Mouse (Mus musculus): Measurements from ENCODE around the gene Gm5485. TPM values are rescaled to one million over a fixed set of nuclear protein-coding genes. Genes with fewer than 3 reads are reported as not detected.

Gene Gm5485
- polyA plus RNA-seq, 1 experiment from 2014 or later, result not detected

DNA sequence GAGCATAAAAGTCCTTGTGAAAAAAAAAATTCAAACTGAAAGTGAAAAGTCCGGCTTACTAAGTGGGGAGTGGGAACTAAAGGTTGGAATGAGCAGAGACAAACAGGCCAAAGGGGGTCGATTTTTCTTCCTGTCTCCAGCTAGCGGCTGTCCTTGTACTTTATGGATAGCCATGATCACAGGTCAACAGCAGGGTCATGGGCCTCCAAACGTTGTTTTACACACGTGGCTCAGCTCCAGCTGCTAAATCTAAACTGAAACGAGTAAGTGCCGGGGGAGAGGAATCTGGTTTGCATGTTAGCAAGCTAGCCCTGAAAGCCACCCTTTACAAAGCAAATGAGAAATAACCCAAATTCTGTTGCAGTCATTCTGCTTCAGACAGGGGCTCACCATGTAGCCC, 2.6 kb downstream of the Gm5485 start:
- no peak for ATAC-seq (ENCODE audit: low read depth)

DNA sequence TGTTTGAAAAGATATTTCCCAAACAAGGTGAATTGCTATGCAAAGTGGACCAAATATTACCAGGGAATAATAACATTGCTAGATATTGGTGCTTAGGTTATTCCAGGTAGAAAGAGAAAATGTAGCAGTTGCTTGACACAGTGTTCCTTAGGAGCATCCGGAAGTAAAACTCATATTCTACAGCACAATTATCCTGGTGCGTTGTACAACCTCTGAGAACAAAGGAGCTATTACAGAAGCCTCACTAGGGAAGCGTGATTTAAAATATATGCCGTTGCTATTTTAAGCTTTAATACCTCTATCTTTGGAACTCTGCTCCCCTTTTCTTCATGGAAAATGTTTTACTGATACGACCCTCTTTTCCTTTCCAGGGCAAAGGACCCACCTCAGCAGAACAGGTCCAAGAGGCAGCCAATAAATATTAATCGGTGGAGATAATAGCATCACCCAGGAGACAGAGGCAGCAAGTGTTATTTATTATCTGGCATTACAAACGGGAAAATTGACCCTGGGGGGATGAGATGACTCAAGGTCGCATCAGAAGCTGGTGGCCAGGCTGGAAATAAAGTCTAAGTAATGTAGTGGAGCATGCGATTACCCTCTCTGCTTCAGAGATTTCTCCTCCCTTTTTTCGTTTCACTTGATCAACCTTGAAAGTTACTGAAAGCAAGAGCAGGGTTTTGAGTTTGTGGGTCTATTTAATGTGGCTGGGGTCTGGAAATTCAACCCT, 6.4 kb downstream of the Gm5485 start:
- H3K9me3 ChIP-seq, result no peaks in the 10 kb centered on the region
- ATAC-seq (ENCODE audit: low read depth), result peak; percentile 50; the same call in 1 of the 2 replicates
- H3K27ac ChIP-seq (replicated peaks), result no peak overlapping the region
- WGBS, result 45% methylated on average over 10 of the region's 10 CpGs
- no peaks in the 10 kb centered on the region for H3K36me3 ChIP-seq
- H3K4me3 ChIP-seq, result no peak overlapping the region
- no peaks in the 10 kb centered on the region for H3K27me3 ChIP-seq
- peaks cover 5% of the 10 kb centered on the region; the same call in 1 of the 2 replicates for H3K4me1 ChIP-seq (replicated peaks)
- H3K9ac ChIP-seq, result no peak overlapping the region
- H3K4me2 ChIP-seq, result no peak overlapping the region

More for the DNA sequence above, 2.6 kb downstream of the Gm5485 start:
- no peaks in the 10 kb centered on the region for H3K27me3 ChIP-seq
- H3K4me3 ChIP-seq, result no peak overlapping the region
- no peak overlapping the region for H3K4me2 ChIP-seq
- H3K9me3 ChIP-seq, result no peaks in the 10 kb centered on the region
- H3K36me3 ChIP-seq, result no peaks in the 10 kb centered on the region
- no peak overlapping the region for H3K9ac ChIP-seq
- no peak overlapping the region for H3K27ac ChIP-seq (replicated peaks)
- H3K4me1 ChIP-seq (replicated peaks), result peaks cover 5% of the 10 kb centered on the region; the same call in 1 of the 2 replicates
- WGBS, result 62% methylated on average over 7 of the region's 7 CpGs

DNA sequence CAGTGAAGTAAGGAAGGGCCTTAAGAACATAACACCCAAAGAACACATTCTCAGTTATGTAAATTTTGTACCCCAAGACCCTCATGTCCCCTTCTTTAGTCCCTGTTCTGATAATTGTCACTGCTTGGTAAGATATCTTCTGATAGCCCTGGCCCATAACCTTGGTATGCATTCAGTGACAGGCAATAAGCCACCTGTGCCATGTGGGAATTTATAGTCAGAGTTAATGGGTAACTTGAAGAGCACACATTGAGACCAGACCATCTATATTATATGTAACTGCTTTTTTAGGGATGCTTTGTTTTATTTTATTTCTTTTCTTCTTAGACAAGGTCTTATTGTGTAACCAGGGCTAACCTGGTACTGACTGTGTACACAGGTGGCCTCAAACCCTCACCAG, 8.2 kb downstream of the Gm5485 start:
- Histone ChIP-seq H3K27ac (replicated peaks) (no peak overlapping the region), H3K36me3 (no peaks in the 10 kb centered on the region), H3K27me3 (no peaks in the 10 kb centered on the region), H3K4me2 (no peak overlapping the region), H3K4me3 (no peak overlapping the region), H3K9ac (no peak overlapping the region), H3K4me1 (replicated peaks) (peaks cover 5% of the 10 kb centered on the region; the same call in 1 of the 2 replicates), H3K9me3 (no peaks in the 10 kb centered on the region)
- ATAC-seq (ENCODE audit: low read depth), result no peak

DNA sequence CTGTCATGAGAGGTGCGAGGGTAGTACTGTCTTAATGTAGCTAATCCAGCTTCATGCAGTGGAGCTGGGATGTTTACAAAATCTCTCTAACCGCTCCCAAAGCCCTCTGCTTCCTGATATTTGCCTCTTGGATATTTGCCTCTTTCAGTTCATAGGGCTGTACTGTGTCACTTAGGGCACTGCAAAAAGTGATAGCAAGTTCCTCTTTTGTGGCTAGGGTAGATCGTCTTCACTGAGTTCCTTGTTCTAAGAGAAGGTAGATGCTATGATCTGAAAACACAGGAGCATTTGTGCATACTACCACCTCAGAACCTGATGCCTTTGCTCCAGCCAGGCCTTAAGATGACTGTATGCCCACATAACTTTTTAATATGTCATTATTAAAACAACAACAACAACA, 8.8 kb downstream of the Gm5485 start:
- Histone ChIP-seq H3K36me3 (no peaks in the 10 kb centered on the region), H3K27ac (replicated peaks) (no peak overlapping the region), H3K9ac (no peak overlapping the region), H3K27me3 (no peaks in the 10 kb centered on the region), H3K4me2 (no peak overlapping the region), H3K9me3 (no peaks in the 10 kb centered on the region), H3K4me1 (replicated peaks) (peaks cover 5% of the 10 kb centered on the region; the same call in 1 of the 2 replicates), H3K4me3 (no peak overlapping the region)
- ATAC-seq (ENCODE audit: low read depth), result no peak
- 92% methylated on average over 3 of the region's 3 CpGs for WGBS

DNA sequence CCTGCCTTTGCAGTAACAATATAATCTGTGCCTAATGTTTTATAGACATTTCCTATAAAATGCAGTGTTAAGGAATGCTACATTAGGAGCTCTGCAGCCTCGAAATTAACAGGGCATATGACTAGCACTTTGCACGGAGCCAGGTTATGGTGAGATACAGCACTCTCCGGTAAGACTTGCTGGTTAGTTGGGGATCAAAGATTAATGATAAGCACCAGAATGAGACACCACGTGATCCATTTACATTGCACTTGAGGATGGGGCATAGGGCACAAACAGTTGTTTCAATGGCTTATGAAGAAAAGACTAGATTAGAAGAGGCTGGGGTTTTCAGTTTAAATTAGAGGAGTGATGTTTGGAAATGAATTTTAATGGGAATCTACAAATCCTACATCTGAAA, 9.3 kb downstream of the Gm5485 start:
- Histone ChIP-seq H3K9me3 (no peaks in the 10 kb centered on the region), H3K4me3 (no peak overlapping the region), H3K36me3 (no peaks in the 10 kb centered on the region), H3K4me2 (no peak overlapping the region), H3K27ac (replicated peaks) (no peak overlapping the region), H3K9ac (no peak overlapping the region), H3K27me3 (no peaks in the 10 kb centered on the region), H3K4me1 (replicated peaks) (peaks cover 5% of the 10 kb centered on the region; the same call in 1 of the 2 replicates)
- no peak for ATAC-seq (ENCODE audit: low read depth)
- 77% methylated on average over 4 of the region's 4 CpGs for WGBS

DNA sequence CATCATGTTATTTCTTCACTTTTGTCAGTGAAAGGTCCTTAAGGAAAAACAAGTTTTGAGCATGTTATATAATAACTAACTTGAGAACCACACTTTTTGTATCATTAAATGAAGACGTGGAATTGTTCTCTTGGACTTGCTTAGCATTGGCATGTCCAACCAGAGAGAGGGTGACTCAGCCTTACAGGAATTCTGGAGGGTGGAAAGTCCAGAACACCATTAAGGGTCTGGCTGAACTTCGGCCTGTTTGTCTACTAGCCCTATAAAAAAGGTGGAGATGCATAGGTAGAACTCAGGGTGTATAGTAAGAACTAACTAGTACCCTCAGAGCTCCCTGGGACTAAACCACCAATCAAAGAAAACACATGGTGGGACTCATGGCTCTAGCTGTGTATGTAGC, 16.9 kb downstream of the Gm5485 start:
- Histone ChIP-seq H3K9ac (no peak overlapping the region), H3K9me3 (no peaks in the 10 kb centered on the region), H3K36me3 (no peaks in the 10 kb centered on the region), H3K4me2 (no peak overlapping the region), H3K27ac (replicated peaks) (no peak overlapping the region), H3K4me1 (replicated peaks) (no peaks in the 10 kb centered on the region), H3K4me3 (no peak overlapping the region), H3K27me3 (no peaks in the 10 kb centered on the region)
- WGBS, result 88% methylated on average over 2 of the region's 2 CpGs
- ATAC-seq (ENCODE audit: low read depth), result no peak

DNA sequence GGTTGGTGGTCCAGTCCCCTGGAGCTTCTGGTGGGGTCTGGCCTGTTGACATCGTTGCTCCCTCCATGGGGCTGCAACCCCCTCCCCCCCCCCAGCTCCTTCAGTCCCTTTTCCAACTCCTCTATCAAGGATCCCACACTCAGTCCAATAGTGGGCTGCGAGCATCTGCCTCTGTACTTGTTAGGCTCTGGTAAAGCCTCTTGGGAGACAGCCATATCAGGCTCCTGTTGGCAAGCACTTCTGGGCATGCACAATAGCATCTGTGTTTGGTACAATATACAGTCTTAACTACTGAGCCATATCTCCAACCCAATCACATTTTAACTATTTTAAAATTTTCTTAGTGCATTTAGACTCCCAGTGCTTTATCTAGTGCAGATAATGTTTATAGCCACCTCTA, 25.2 kb downstream of the Gm5485 start:
- Histone ChIP-seq H3K4me3 (no peak overlapping the region), H3K27me3 (no peaks in the 10 kb centered on the region), H3K4me1 (replicated peaks) (no peaks in the 10 kb centered on the region), H3K9ac (no peak overlapping the region), H3K27ac (replicated peaks) (no peak overlapping the region), H3K4me2 (no peak overlapping the region), H3K9me3 (no peaks in the 10 kb centered on the region), H3K36me3 (no peaks in the 10 kb centered on the region)
- ATAC-seq (ENCODE audit: low read depth), result no peak
- WGBS, result 80% methylated on average over 2 of the region's 2 CpGs

DNA sequence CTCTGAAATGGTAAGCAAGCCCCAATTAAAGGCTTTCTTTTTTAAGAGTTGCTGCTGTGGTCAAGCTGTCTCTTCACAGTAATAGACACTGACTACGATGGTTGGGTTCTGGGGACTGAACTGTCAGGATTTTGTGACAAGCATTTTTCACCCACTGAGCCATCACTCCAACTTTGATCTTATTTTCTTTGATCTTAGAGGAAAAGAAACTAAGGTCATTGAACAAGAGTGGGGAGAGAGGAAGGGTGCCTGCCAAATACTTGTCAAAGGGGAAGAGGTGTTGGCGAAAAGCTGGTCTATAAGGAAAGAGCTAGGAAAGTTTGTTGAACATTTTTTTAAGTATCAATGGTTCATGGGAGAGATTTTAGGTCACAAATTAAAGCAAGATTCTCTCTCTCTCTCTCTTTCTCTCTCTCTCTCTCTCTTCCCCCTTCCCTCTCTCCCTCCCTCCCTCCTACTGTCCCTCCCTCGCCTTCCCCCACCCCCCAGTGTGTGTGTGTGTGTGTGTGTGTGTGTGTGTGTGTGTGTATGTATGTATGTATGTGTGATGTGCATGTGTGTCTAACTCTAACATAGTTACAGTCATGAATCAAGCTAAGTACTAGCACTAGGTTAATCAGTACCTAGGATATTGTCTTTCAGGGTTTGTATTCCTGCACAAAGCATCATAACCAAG, 28.5 kb downstream of the Gm5485 start:
- Histone ChIP-seq H3K27me3 (no peaks in the 10 kb centered on the region), H3K4me2 (no peak overlapping the region), H3K4me3 (no peak overlapping the region), H3K27ac (replicated peaks) (no peak overlapping the region), H3K36me3 (no peaks in the 10 kb centered on the region), H3K4me1 (replicated peaks) (no peaks in the 10 kb centered on the region), H3K9ac (no peak overlapping the region), H3K9me3 (no peaks in the 10 kb centered on the region)
- no peak for ATAC-seq (ENCODE audit: low read depth)
- WGBS, result 82% methylated on average over 3 of the region's 3 CpGs

DNA sequence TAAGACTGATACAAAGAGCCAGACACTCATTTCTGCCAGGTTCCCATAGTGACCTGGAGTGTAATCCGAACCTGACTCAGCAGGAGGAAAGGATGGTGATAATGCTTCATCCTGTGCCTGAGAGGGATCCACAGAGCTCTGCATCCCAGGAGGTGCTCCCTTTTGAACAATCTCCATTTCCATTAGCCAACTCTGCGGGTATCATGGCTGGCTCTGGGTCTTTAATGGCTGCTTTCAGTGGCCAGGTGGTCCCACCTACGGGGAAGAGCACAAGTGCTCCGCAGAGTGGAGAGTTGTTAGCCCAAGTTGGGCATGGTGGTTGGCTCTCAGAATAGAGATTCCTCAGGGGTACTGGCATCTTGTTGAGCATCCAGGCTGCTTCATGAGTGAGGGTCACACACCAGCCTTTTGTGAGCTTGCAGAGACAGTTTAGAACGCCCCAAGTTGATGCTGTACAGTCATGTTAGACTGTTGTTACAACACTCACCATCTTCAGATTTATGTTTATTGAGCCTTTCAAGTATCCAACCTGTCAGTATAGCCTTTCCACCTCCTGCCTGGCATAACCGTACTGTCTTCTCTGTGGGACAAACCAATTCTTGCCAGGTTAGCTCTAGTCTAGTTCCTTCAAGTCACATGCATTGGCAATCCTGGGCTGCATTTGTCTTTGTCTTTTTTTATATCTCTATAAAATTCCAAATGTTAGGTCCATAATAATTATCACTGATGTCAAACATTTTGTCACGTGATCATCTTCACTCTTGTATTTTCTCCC, 38.3 kb downstream of the Gm5485 start:
- 83% methylated on average over 7 of the region's 7 CpGs for WGBS
- no peak for ATAC-seq (ENCODE audit: low read depth)
- H3K9me3 ChIP-seq, result no peaks in the 10 kb centered on the region
- no peaks in the 10 kb centered on the region for H3K4me1 ChIP-seq (replicated peaks)
- H3K27me3 ChIP-seq, result no peaks in the 10 kb centered on the region
- H3K4me3 ChIP-seq, result no peak overlapping the region
- H3K4me2 ChIP-seq, result no peak overlapping the region
- no peak overlapping the region for H3K27ac ChIP-seq (replicated peaks)
- H3K9ac ChIP-seq, result no peak overlapping the region
- H3K36me3 ChIP-seq, result no peaks in the 10 kb centered on the region

DNA sequence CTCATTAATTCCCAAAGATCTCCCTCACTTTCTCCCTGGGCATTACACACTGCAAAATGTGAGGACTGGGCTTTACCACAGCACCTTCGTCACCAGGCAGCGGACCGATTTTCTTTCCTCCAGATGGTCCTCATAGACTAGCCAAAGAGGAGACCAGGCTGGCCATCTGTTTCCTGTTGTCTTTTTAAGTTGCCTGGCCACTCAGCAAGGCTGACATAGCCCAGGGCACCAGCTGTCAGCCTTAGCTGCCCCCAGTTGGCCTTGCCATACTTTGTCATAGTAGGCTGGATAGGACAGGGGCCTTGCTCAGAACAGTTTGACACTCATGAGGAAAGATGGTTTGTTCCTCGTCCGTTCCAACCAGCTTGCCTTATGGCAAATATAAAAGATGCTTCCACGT, 39.8 kb downstream of the Gm5485 start:
- 75% methylated on average over 6 of the region's 6 CpGs for WGBS
- no peak overlapping the region for H3K4me3 ChIP-seq
- H3K9me3 ChIP-seq, result no peaks in the 10 kb centered on the region
- no peak for ATAC-seq (ENCODE audit: low read depth)
- H3K27ac ChIP-seq (replicated peaks), result no peak overlapping the region
- no peaks in the 10 kb centered on the region for H3K36me3 ChIP-seq
- H3K27me3 ChIP-seq, result no peaks in the 10 kb centered on the region
- no peak overlapping the region for H3K4me2 ChIP-seq
- H3K4me1 ChIP-seq (replicated peaks), result no peaks in the 10 kb centered on the region
- no peak overlapping the region for H3K9ac ChIP-seq

DNA sequence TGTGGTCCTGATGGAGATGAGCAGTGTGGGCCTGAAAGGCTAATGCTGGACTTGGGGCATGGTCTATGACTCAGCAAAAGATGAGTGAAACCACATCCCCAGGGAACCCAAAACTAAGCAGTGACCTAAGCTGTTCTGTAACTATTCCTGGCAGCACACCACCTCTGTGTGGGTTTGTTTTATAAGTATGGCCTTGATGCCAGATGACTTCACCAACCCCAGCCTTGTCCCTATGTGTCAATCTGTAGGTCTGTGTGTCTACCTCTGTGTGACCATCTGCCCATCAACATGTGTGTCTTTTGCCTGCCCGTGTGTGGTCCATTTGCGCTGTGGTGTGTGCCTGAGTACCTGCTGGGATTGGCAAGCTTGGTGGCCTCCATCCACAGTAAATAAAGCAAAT, 44.1 kb downstream of the Gm5485 start:
- Histone ChIP-seq H3K9ac (no peak overlapping the region), H3K36me3 (no peaks in the 10 kb centered on the region), H3K4me3 (no peak overlapping the region), H3K4me1 (replicated peaks) (no peaks in the 10 kb centered on the region), H3K27me3 (no peaks in the 10 kb centered on the region), H3K9me3 (no peaks in the 10 kb centered on the region), H3K4me2 (no peak overlapping the region), H3K27ac (replicated peaks) (no peak overlapping the region)
- no peak for ATAC-seq (ENCODE audit: low read depth)
- 94% methylated on average over 2 of the region's 2 CpGs for WGBS

DNA sequence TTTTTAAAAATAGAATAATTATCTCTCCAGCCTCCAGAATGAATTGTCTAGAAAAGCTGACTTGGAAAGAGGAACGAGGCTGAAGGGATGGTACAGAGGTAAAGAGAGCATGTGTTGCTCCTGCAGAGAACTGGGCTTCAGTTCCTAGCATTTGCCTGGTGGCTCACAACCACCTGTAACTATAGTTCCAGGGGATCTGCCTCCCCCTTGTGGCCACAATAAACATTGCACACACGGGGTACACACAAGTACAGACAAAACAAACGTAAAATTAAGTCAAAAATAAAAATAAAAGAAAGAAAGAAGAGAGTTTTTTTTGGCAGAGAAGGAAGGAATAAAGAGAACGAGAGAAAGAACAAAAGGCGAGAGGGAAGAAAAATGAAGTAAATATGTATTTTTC, 45.4 kb downstream of the Gm5485 start:
- no peak overlapping the region for H3K4me2 ChIP-seq
- no peaks in the 10 kb centered on the region for H3K36me3 ChIP-seq
- H3K9me3 ChIP-seq, result no peaks in the 10 kb centered on the region
- no peaks in the 10 kb centered on the region for H3K27me3 ChIP-seq
- H3K9ac ChIP-seq, result no peak overlapping the region
- H3K4me1 ChIP-seq (replicated peaks), result no peaks in the 10 kb centered on the region
- H3K27ac ChIP-seq (replicated peaks), result no peak overlapping the region
- 89% methylated on average over 5 of the region's 5 CpGs for WGBS
- no peak for ATAC-seq (ENCODE audit: low read depth)
- no peak overlapping the region for H3K4me3 ChIP-seq
